Mouse (Mus musculus): ENCODE results near the gene Ino80e. TPM values are rescaled to one million over a fixed set of nuclear protein-coding genes. Genes with fewer than 3 reads are reported as not detected.

Gene Ino80e
- polyA plus RNA-seq, 1 experiment from 2014 or later = 68.7 TPM

DNA sequence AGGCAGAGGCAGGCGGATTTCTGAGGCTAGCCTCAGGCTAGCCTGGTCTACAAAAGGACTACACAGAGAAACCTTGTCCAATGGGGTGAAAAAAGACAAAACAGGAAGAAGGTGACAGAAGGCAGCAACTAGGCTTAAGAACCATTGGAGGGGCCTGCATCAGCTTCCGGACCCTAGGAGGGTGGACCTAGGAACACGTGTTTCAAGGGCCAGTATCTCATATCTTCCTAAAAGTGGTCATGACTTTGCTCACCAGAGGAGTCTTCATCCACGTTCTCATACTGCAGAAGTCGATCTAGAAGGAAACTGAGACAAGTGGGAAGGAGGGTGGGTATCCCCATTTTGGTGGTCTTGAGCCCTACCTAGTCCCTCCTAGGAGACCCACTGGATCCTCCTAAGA is 1.2 kb downstream of the Ino80e start:
- Histone ChIP-seq H3K27ac (no peak overlapping the region), H3K36me3 (ENCODE audit: insufficient read depth, low read length) (peaks cover 32% of the 10 kb centered on the region), H3K9me3 (replicated peaks; ENCODE audit: low read length) (no peaks in the 10 kb centered on the region), H3K4me2 (ENCODE audit: low read length) (peak overlapping the region; percentile 76), H3K27me3 (ENCODE audit: insufficient read depth, low read length) (no peaks in the 10 kb centered on the region), H3K4me3 (replicated peaks; ENCODE audit: low read depth, low read length) (peak overlapping the region; percentile 51), H3K9ac (ENCODE audit: low read depth, low read length) (peak overlapping the region; percentile 61; the same call in 1 of the 2 replicates), H3K4me1 (replicated peaks; ENCODE audit: insufficient read depth, low read length) (peaks cover 8% of the 10 kb centered on the region; the same call in 1 of the 2 replicates)
- no peak for ATAC-seq (replicated peaks; ENCODE audit: low FRiP score, low read depth)
- 63% methylated on average over 5 of the region's 5 CpGs for WGBS
- DNase-seq (ENCODE audit: low spot score) = no peak
- TF ChIP-seq CTCF (IDR thresholded peaks at IDR 0.05; ENCODE audit: low read depth) = no peak

DNA sequence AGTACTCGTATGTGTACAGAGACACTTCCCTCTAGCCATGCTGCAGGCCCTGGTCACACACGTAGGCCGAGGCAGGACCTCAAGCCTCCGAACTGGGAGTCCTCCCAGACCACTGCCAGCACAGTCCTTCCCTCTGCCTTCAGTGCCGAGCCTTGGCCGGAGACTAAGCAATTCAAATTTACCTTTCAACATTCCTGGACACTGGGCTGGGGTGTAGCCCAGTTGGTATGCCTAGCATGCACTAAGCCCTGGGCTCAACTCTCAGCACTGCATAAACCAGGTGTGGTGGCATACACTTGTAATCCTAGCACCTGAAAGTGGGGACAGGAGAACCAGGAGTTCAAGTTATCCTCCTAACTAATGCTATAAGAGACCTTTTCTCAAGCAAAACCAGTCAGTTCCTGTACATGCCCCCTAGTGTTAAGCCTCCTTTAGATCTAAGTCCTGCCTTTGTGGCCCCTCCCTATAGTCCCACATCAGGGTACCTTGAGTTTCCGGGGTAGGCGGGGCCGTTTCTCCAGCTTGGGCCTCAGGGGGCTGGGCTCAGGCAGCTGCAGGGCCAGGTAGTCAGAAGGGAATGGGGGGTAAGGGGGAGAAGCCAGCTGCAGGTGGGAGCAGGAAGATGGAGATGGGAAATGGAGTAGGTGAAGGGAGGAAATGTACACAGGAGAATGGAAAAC is 5.3 kb downstream of the Ino80e start:
- Histone ChIP-seq H3K4me1 (replicated peaks; ENCODE audit: insufficient read depth, low read length) (no peaks in the 10 kb centered on the region), H3K4me3 (replicated peaks; ENCODE audit: low read depth, low read length) (no peak overlapping the region), H3K9me3 (replicated peaks; ENCODE audit: low read length) (no peaks in the 10 kb centered on the region), H3K36me3 (ENCODE audit: insufficient read depth, low read length) (peaks cover 47% of the 10 kb centered on the region), H3K4me2 (ENCODE audit: low read length) (no peak overlapping the region), H3K27me3 (ENCODE audit: insufficient read depth, low read length) (no peaks in the 10 kb centered on the region), H3K27ac (no peak overlapping the region), H3K9ac (ENCODE audit: low read depth, low read length) (no peak overlapping the region)
- DNase-seq (ENCODE audit: low spot score) = no peak
- TF ChIP-seq CTCF (IDR thresholded peaks at IDR 0.05; ENCODE audit: low read depth) = peak; percentile 20; the same call in 1 of the 2 replicates
- no peak for ATAC-seq (replicated peaks; ENCODE audit: low FRiP score, low read depth)
- 62% methylated on average over 9 of the region's 9 CpGs for WGBS

DNA sequence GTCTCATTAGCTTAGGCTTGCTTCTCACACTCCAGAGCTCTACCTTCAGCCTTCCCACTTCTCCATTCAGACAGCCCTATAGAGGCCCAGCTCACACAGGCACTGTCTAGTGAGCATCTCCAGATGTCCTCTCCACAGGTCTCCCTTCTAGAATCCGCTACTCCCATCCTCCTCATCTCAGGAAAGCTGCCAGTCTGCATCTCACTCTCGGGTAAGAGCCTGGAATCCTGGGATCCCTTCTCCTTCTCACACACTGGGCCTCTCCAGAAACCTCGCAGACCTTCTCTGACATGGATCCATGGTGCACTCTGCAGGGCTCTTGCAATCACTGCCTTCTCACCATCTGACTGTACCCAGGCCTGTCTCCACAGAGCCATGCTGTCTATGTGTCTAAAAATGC is 6.5 kb downstream of the Ino80e start:
- WGBS = 87% methylated on average over 3 of the region's 3 CpGs

GRCm38 (mm10) chr7:126853454-126853853 is 8.7 kb downstream of the Ino80e start:
- Histone ChIP-seq H3K4me2 (ENCODE audit: low read length) (no peak overlapping the region), H3K9me3 (replicated peaks; ENCODE audit: low read length) (no peaks in the 10 kb centered on the region), H3K27ac (no peak overlapping the region), H3K4me3 (replicated peaks; ENCODE audit: low read depth, low read length) (no peak overlapping the region), H3K4me1 (replicated peaks; ENCODE audit: insufficient read depth, low read length) (0 out of 2 replicates have a peak, but pooled peaks cover 3% of the 10 kb centered on the region), H3K27me3 (ENCODE audit: insufficient read depth, low read length) (peaks cover 4% of the 10 kb centered on the region; the same call in 1 of the 2 replicates), H3K9ac (ENCODE audit: low read depth, low read length) (no peak overlapping the region), H3K36me3 (ENCODE audit: insufficient read depth, low read length) (peaks cover 44% of the 10 kb centered on the region)
- no peak for TF ChIP-seq CTCF (IDR thresholded peaks at IDR 0.05; ENCODE audit: low read depth)
- DNase-seq (ENCODE audit: low spot score) = no peak
- ATAC-seq (replicated peaks; ENCODE audit: low FRiP score, low read depth) = peak; percentile 18
- WGBS = 69% methylated on average over 5 of the region's 5 CpGs

More for the DNA sequence above, 6.5 kb downstream of the Ino80e start:
- H3K4me2 ChIP-seq (ENCODE audit: low read length) = no peak overlapping the region
- DNase-seq (ENCODE audit: low spot score) (no peak), ATAC-seq (replicated peaks; ENCODE audit: low FRiP score, low read depth) (no peak)
- H3K4me1 ChIP-seq (replicated peaks; ENCODE audit: insufficient read depth, low read length) = 0 out of 2 replicates have a peak, but pooled peaks cover 3% of the 10 kb centered on the region
- H3K4me3 ChIP-seq (replicated peaks; ENCODE audit: low read depth, low read length) = no peak overlapping the region
- no peak for TF ChIP-seq CTCF (IDR thresholded peaks at IDR 0.05; ENCODE audit: low read depth)
- no peak overlapping the region for H3K9ac ChIP-seq (ENCODE audit: low read depth, low read length)
- H3K27me3 ChIP-seq (ENCODE audit: insufficient read depth, low read length) = no peaks in the 10 kb centered on the region
- no peaks in the 10 kb centered on the region for H3K9me3 ChIP-seq (replicated peaks; ENCODE audit: low read length)
- peaks cover 47% of the 10 kb centered on the region for H3K36me3 ChIP-seq (ENCODE audit: insufficient read depth, low read length)
- H3K27ac ChIP-seq = no peak overlapping the region

DNA sequence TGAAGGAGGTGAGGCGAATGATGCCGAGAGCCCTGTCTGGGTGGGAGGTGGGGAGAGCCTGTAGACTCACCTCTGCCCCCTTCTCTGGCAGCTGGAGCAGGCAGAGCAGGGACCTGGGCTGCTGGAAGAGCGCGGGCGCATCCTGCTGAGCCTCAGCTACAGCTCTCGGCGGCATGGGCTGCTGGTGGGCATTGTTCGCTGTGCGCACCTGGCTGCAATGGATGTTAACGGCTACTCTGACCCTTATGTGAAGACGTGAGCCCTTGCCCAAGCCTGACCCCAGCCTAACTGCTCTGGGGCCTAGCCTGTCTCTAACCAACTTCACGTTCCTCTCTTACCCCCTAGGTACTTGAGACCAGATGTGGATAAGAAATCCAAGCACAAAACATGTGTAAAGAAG is 11.0 kb downstream of the Ino80e start:
- 44% methylated on average over 12 of the region's 12 CpGs for WGBS

DNA sequence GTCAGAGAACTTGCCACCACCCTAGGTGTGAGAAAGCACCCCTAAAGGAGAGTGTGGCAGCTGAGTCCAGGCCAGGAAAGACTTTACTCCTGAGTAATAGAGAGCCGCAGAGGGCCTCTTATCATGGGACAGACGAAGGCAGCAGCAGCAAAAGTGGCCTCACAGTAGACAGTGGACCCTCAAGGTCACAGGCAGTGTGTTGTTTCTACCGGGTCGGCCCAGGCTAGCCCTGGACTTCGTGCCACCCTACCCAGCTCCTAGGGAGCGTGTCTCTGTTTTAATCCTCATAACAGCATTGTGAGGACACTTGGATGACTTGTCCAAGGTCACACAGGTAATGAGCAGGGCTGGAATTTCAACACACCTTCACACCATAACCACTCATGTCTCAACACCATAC is 12.0 kb downstream of the Ino80e start:
- H3K4me3 ChIP-seq (replicated peaks; ENCODE audit: low read depth, low read length) = no peak overlapping the region
- no peak overlapping the region for H3K4me2 ChIP-seq (ENCODE audit: low read length)
- H3K9ac ChIP-seq (ENCODE audit: low read depth, low read length) = no peak overlapping the region
- 0 out of 2 replicates have a peak, but pooled peaks cover 9% of the 10 kb centered on the region for H3K4me1 ChIP-seq (replicated peaks; ENCODE audit: insufficient read depth, low read length)
- TF ChIP-seq CTCF (IDR thresholded peaks at IDR 0.05; ENCODE audit: low read depth) = no peak
- no peak overlapping the region for H3K27ac ChIP-seq
- ATAC-seq (replicated peaks; ENCODE audit: low FRiP score, low read depth) (no peak), DNase-seq (ENCODE audit: low spot score) (no peak)
- H3K9me3 ChIP-seq (replicated peaks; ENCODE audit: low read length) = no peaks in the 10 kb centered on the region
- H3K27me3 ChIP-seq (ENCODE audit: insufficient read depth, low read length) = peaks cover 10% of the 10 kb centered on the region; the same call in 1 of the 2 replicates
- peaks cover 23% of the 10 kb centered on the region for H3K36me3 ChIP-seq (ENCODE audit: insufficient read depth, low read length)
- 87% methylated on average over 6 of the region's 6 CpGs for WGBS

More for the DNA sequence above, 11.0 kb downstream of the Ino80e start:
- H3K27ac ChIP-seq = no peak overlapping the region
- H3K4me2 ChIP-seq (ENCODE audit: low read length) = no peak overlapping the region
- ATAC-seq (replicated peaks; ENCODE audit: low FRiP score, low read depth) (no peak), DNase-seq (ENCODE audit: low spot score) (no peak)
- no peak for TF ChIP-seq CTCF (IDR thresholded peaks at IDR 0.05; ENCODE audit: low read depth)
- no peaks in the 10 kb centered on the region for H3K9me3 ChIP-seq (replicated peaks; ENCODE audit: low read length)
- peaks cover 31% of the 10 kb centered on the region for H3K36me3 ChIP-seq (ENCODE audit: insufficient read depth, low read length)
- no peak overlapping the region for H3K9ac ChIP-seq (ENCODE audit: low read depth, low read length)
- H3K27me3 ChIP-seq (ENCODE audit: insufficient read depth, low read length) = peaks cover 10% of the 10 kb centered on the region; the same call in 1 of the 2 replicates
- 0 out of 2 replicates have a peak, but pooled peaks cover 9% of the 10 kb centered on the region for H3K4me1 ChIP-seq (replicated peaks; ENCODE audit: insufficient read depth, low read length)
- H3K4me3 ChIP-seq (replicated peaks; ENCODE audit: low read depth, low read length) = no peak overlapping the region
